Mouse (Mus musculus): Measurements from ENCODE around the gene Ulk2. TPM values are rescaled to one million over a fixed set of nuclear protein-coding genes. Genes with fewer than 3 reads are reported as not detected.
"Not testable (repeated sequence)": the region's sequence is repeated elsewhere in the genome, so short reads cannot be mapped to it uniquely, and the experiment has no call there.

The Ulk2 gene
- polyA plus RNA-seq, 1 experiment from 2014 or later, result 15.9 TPM

GRCm38 (mm10) chr11:61793441-61793840 lies 61.4 kb downstream of the Ulk2 start:
- ATAC-seq (replicated peaks; ENCODE audit: low FRiP score, low TSS enrichment, low read depth) (no peak), DNase-seq (ENCODE audit: low spot score) (no peak)
- Histone ChIP-seq H3K4me1 (replicated peaks; ENCODE audit: control insufficient read depth, insufficient read depth, low read length) (no peaks in the 10 kb centered on the region), H3K4me2 (ENCODE audit: low read length) (no peak overlapping the region), H3K27me3 (replicated peaks; ENCODE audit: control insufficient read depth, insufficient read depth, low read length) (no peaks in the 10 kb centered on the region), H3K36me3 (ENCODE audit: control insufficient read depth, insufficient read depth, low read length) (peaks cover 42% of the 10 kb centered on the region), H3K9ac (ENCODE audit: low read length) (no peak overlapping the region), H3K27ac (ENCODE audit: low read depth) (no peak overlapping the region), H3K4me3 (ENCODE audit: low read depth, low read length) (no peak overlapping the region), H3K9me3 (ENCODE audit: control insufficient read depth, low read length) (no peaks in the 10 kb centered on the region)
- 79% methylated on average over 1 of the region's 1 CpGs for WGBS

- ATAC-seq (replicated peaks; ENCODE audit: low FRiP score, low TSS enrichment, low read depth), result no peak
- H3K36me3 ChIP-seq (ENCODE audit: control insufficient read depth, insufficient read depth, low read length), result peaks cover 67% of the 10 kb centered on the region
- 90% methylated on average over 1 of the region's 1 CpGs for WGBS
These were observed 66.3 kb downstream of the Ulk2 start for GRCm38 (mm10) chr11:61788550-61788949.

GRCm38 (mm10) chr11:61782526-61782925 lies 72.3 kb downstream of the Ulk2 start:
- not testable (repeated sequence) for H3K4me1 ChIP-seq (replicated peaks; ENCODE audit: control insufficient read depth, insufficient read depth, low read length); H3K27ac ChIP-seq (ENCODE audit: low read depth); H3K9ac ChIP-seq (ENCODE audit: low read length); ATAC-seq (replicated peaks; ENCODE audit: low FRiP score, low TSS enrichment, low read depth); H3K4me3 ChIP-seq (ENCODE audit: low read depth, low read length); H3K9me3 ChIP-seq (ENCODE audit: control insufficient read depth, low read length); H3K4me2 ChIP-seq (ENCODE audit: low read length); H3K27me3 ChIP-seq (replicated peaks; ENCODE audit: control insufficient read depth, insufficient read depth, low read length); DNase-seq (ENCODE audit: low spot score)
- 83% methylated on average over 3 of the region's 3 CpGs for WGBS
- peaks cover 63% of the 10 kb centered on the region for H3K36me3 ChIP-seq (ENCODE audit: control insufficient read depth, insufficient read depth, low read length)

More at GRCm38 (mm10) chr11:61788550-61788949, 66.3 kb downstream of the Ulk2 start:
- Histone ChIP-seq H3K9ac (ENCODE audit: low read length) (no peak overlapping the region), H3K27me3 (replicated peaks; ENCODE audit: control insufficient read depth, insufficient read depth, low read length) (no peaks in the 10 kb centered on the region), H3K4me1 (replicated peaks; ENCODE audit: control insufficient read depth, insufficient read depth, low read length) (no peaks in the 10 kb centered on the region), H3K4me3 (ENCODE audit: low read depth, low read length) (no peak overlapping the region), H3K9me3 (ENCODE audit: control insufficient read depth, low read length) (no peaks in the 10 kb centered on the region), H3K4me2 (ENCODE audit: low read length) (no peak overlapping the region), H3K27ac (ENCODE audit: low read depth) (no peak overlapping the region)
- no peak for DNase-seq (ENCODE audit: low spot score)

GRCm38 (mm10) chr11:61774551-61775149 lies 80.2 kb downstream of the Ulk2 start:
- Histone ChIP-seq H3K9me3 (ENCODE audit: control insufficient read depth, low read length) (no peaks in the 10 kb centered on the region), H3K9ac (ENCODE audit: low read length) (no peak overlapping the region), H3K4me1 (replicated peaks; ENCODE audit: control insufficient read depth, insufficient read depth, low read length) (no peaks in the 10 kb centered on the region), H3K4me3 (ENCODE audit: low read depth, low read length) (no peak overlapping the region), H3K27me3 (replicated peaks; ENCODE audit: control insufficient read depth, insufficient read depth, low read length) (no peaks in the 10 kb centered on the region), H3K27ac (ENCODE audit: low read depth) (no peak overlapping the region), H3K4me2 (ENCODE audit: low read length) (no peak overlapping the region), H3K36me3 (ENCODE audit: control insufficient read depth, insufficient read depth, low read length) (peaks cover 39% of the 10 kb centered on the region)
- WGBS, result 88% methylated on average over 4 of the region's 4 CpGs
- no peak for DNase-seq (ENCODE audit: low spot score)
- no peak for ATAC-seq (replicated peaks; ENCODE audit: low FRiP score, low TSS enrichment, low read depth)

GRCm38 (mm10) chr11:61761584-61762407 lies 93.1 kb downstream of the Ulk2 start, which contains the start of gene Prpsap2:
Gene Prpsap2, minus strand, starts transcription at chr11:61762088.
- H3K27ac ChIP-seq (ENCODE audit: low read depth), result peak within 1 kb of the TSS; percentile 89
- ATAC-seq (replicated peaks; ENCODE audit: low FRiP score, low TSS enrichment, low read depth) (peak; percentile 97), DNase-seq (ENCODE audit: low spot score) (peak; percentile 100)
- no peaks in the 10 kb centered on the region for H3K9me3 ChIP-seq (ENCODE audit: control insufficient read depth, low read length)
- under 1% methylated on average over 51 of the region's 51 CpGs for WGBS
- H3K9ac ChIP-seq (ENCODE audit: low read length), result peak within 1 kb of the TSS; percentile 74
- 0 out of 2 replicates have a peak, but pooled peaks cover 4% of the 10 kb centered on the region for H3K4me1 ChIP-seq (replicated peaks; ENCODE audit: control insufficient read depth, insufficient read depth, low read length)
- peak within 1 kb of the TSS; percentile 51 for H3K4me2 ChIP-seq (ENCODE audit: low read length)
- H3K4me3 ChIP-seq (ENCODE audit: low read depth, low read length), result peak within 1 kb of the TSS; percentile 67
- peaks cover 4% of the 10 kb centered on the region; the same call in 1 of the 2 replicates for H3K36me3 ChIP-seq (ENCODE audit: control insufficient read depth, insufficient read depth, low read length)
- H3K27me3 ChIP-seq (replicated peaks; ENCODE audit: control insufficient read depth, insufficient read depth, low read length), result no peaks in the 10 kb centered on the region

DNA sequence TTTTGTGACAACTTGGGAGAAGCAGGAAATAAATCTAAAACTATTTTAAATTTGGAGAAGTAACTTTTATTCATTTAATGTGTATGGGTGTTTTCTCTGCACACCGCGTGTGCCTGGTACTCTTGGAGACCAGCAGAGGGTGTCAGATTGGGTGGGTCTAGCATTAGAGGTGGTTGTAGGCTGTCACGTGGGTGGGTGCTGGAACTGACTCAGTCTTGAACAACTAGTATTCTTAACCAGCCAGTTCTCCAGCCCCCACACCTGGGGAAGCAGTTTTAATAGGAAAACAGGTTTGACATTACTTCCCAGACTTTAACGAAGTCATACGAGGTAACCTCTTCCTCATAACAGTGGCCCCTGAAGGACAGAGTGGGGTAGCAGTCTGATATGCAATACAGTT lies 94.4 kb downstream of the Ulk2 start:
- Histone ChIP-seq H3K36me3 (ENCODE audit: control insufficient read depth, insufficient read depth, low read length) (peaks cover 13% of the 10 kb centered on the region), H3K27me3 (replicated peaks; ENCODE audit: control insufficient read depth, insufficient read depth, low read length) (no peaks in the 10 kb centered on the region), H3K9ac (ENCODE audit: low read length) (no peak overlapping the region), H3K9me3 (ENCODE audit: control insufficient read depth, low read length) (no peaks in the 10 kb centered on the region), H3K4me2 (ENCODE audit: low read length) (peak overlapping the region; percentile 51), H3K4me3 (ENCODE audit: low read depth, low read length) (peak overlapping the region; percentile 67), H3K27ac (ENCODE audit: low read depth) (no peak overlapping the region), H3K4me1 (replicated peaks; ENCODE audit: control insufficient read depth, insufficient read depth, low read length) (0 out of 2 replicates have a peak, but pooled peaks cover 4% of the 10 kb centered on the region)
- WGBS, result 76% methylated on average over 5 of the region's 5 CpGs
- peak; percentile 54 for DNase-seq (ENCODE audit: low spot score)
- no peak for ATAC-seq (replicated peaks; ENCODE audit: low FRiP score, low TSS enrichment, low read depth)

DNA sequence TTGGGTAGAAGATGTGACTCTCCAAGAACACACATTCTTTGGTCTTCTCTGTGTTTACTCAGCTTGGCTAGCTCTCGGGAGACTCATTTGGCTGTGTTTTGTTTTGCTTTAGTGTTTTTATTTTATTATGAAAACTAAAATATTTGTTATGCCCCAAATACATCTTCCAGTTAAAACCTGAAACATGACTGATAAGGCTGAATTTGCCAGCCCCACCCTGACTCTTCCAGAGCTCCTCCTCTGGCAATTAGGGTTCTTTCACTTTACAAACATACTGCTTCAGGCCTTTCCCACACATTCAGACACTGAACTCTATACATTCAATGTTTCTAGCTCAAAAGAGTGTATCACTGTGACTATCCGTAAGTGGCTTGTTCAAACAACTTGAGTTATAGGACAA lies 97.7 kb downstream of the Ulk2 start:
- ATAC-seq (replicated peaks; ENCODE audit: low FRiP score, low TSS enrichment, low read depth) (no peak), DNase-seq (ENCODE audit: low spot score) (no peak)
- Histone ChIP-seq H3K27ac (ENCODE audit: low read depth) (no peak overlapping the region), H3K4me2 (ENCODE audit: low read length) (no peak overlapping the region), H3K27me3 (replicated peaks; ENCODE audit: control insufficient read depth, insufficient read depth, low read length) (no peaks in the 10 kb centered on the region), H3K36me3 (ENCODE audit: control insufficient read depth, insufficient read depth, low read length) (peaks cover 43% of the 10 kb centered on the region), H3K9me3 (ENCODE audit: control insufficient read depth, low read length) (no peaks in the 10 kb centered on the region), H3K9ac (ENCODE audit: low read length) (no peak overlapping the region), H3K4me1 (replicated peaks; ENCODE audit: control insufficient read depth, insufficient read depth, low read length) (0 out of 2 replicates have a peak, but pooled peaks cover 4% of the 10 kb centered on the region), H3K4me3 (ENCODE audit: low read depth, low read length) (no peak overlapping the region)
- WGBS, result 82% methylated on average over 2 of the region's 2 CpGs

DNA sequence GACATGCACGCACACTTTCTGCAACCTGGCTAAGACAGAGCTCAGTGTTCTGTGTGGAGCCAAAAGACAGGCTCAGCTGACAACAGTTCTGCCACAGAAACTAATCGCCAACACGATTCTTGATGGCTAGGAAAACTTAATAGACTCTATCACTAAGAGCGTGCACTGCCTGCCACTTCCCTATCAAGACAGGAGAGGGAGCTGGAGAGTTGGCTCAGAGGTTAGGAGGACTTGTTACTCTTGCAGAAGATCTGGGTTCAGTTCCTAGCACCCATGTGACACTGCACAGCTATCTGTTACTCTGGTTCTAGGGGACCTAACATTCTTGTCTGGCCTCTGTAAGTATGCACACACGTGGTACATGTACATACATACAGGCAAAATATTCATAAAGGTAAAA lies 103.3 kb downstream of the Ulk2 start:
- Histone ChIP-seq H3K27ac (ENCODE audit: low read depth) (no peak overlapping the region), H3K4me3 (ENCODE audit: low read depth, low read length) (no peak overlapping the region), H3K27me3 (replicated peaks; ENCODE audit: control insufficient read depth, insufficient read depth, low read length) (no peaks in the 10 kb centered on the region), H3K4me1 (replicated peaks; ENCODE audit: control insufficient read depth, insufficient read depth, low read length) (no peaks in the 10 kb centered on the region), H3K9me3 (ENCODE audit: control insufficient read depth, low read length) (no peaks in the 10 kb centered on the region), H3K36me3 (ENCODE audit: control insufficient read depth, insufficient read depth, low read length) (peaks cover 80% of the 10 kb centered on the region), H3K4me2 (ENCODE audit: low read length) (no peak overlapping the region), H3K9ac (ENCODE audit: low read length) (no peak overlapping the region)
- DNase-seq (ENCODE audit: low spot score), result no peak
- ATAC-seq (replicated peaks; ENCODE audit: low FRiP score, low TSS enrichment, low read depth), result no peak
- 88% methylated on average over 5 of the region's 5 CpGs for WGBS

Data from intestine, embryonic 14.5 days (tissue).